Mouse (Mus musculus): ENCODE results near the gene Fkbp1b. TPM values are rescaled to one million over a fixed set of nuclear protein-coding genes. Genes with fewer than 3 reads are reported as not detected.
A peak's percentile ranks its signal among the peaks of the same experiment; 100 is the strongest.

Gene Fkbp1b
- polyA plus RNA-seq, 1 experiment from 2014 or later: 13.2 TPM

GRCm38 (mm10) chr12:4862672-4863071 is 21.3 kb upstream of the Fkbp1b start:
- no peak overlapping the region for H3K27ac ChIP-seq (ENCODE audit: low read length)
- no peak for ATAC-seq (replicated peaks; ENCODE audit: extremely low read depth, insufficient read depth, low FRiP score)
- no peaks in the 10 kb centered on the region for H3K36me3 ChIP-seq (ENCODE audit: control insufficient read depth, insufficient read depth)
- whole genome bisulfite sequencing: 91% methylated on average over 4 of the region's 4 CpGs
- H3K9ac ChIP-seq (ENCODE audit: low read length): no peak overlapping the region
- H3K4me2 ChIP-seq (ENCODE audit: low read depth, low read length): no peak overlapping the region
- H3K4me1 ChIP-seq (ENCODE audit: control insufficient read depth, insufficient read depth, low read length): peaks cover 16% of the 10 kb centered on the region
- H3K9me3 ChIP-seq (replicated peaks; ENCODE audit: control insufficient read depth, low read length): no peaks in the 10 kb centered on the region; the same call in 1 of the 2 replicates
- no peak overlapping the region for H3K4me3 ChIP-seq (ENCODE audit: low read length)
- H3K27me3 ChIP-seq (ENCODE audit: control insufficient read depth, insufficient read depth, low read length): no peaks in the 10 kb centered on the region

- Histone ChIP-seq H3K4me3 (ENCODE audit: low read length) (no peak overlapping the region), H3K27ac (ENCODE audit: low read length) (0 out of 2 replicates have a peak overlapping the region, but pooled peaks have one; percentile 15)
- WGBS: 35% methylated on average over 11 of the region's 11 CpGs
Measured at GRCm38 (mm10) chr12:4859241-4859914, 18.0 kb upstream of the Fkbp1b start.

GRCm38 (mm10) chr12:4856834-4857233 is 15.4 kb upstream of the Fkbp1b start:
- Histone ChIP-seq H3K4me1 (ENCODE audit: control insufficient read depth, insufficient read depth, low read length) (0 out of 2 replicates have a peak, but pooled peaks cover 3% of the 10 kb centered on the region), H3K4me2 (ENCODE audit: low read depth, low read length) (no peak overlapping the region), H3K9ac (ENCODE audit: low read length) (no peak overlapping the region), H3K36me3 (ENCODE audit: control insufficient read depth, insufficient read depth) (peaks cover 14% of the 10 kb centered on the region), H3K27me3 (ENCODE audit: control insufficient read depth, insufficient read depth, low read length) (no peaks in the 10 kb centered on the region), H3K4me3 (ENCODE audit: low read length) (no peak overlapping the region), H3K27ac (ENCODE audit: low read length) (no peak overlapping the region), H3K9me3 (replicated peaks; ENCODE audit: control insufficient read depth, low read length) (no peaks in the 10 kb centered on the region)
- WGBS: 96% methylated on average over 2 of the region's 2 CpGs
- no peak for ATAC-seq (replicated peaks; ENCODE audit: extremely low read depth, insufficient read depth, low FRiP score)

More at GRCm38 (mm10) chr12:4859241-4859914, 18.0 kb upstream of the Fkbp1b start:
- no peaks in the 10 kb centered on the region for H3K27me3 ChIP-seq (ENCODE audit: control insufficient read depth, insufficient read depth, low read length)
- H3K36me3 ChIP-seq (ENCODE audit: control insufficient read depth, insufficient read depth): peaks cover 14% of the 10 kb centered on the region
- H3K4me2 ChIP-seq (ENCODE audit: low read depth, low read length): no peak overlapping the region
- no peak overlapping the region for H3K9ac ChIP-seq (ENCODE audit: low read length)
- H3K9me3 ChIP-seq (replicated peaks; ENCODE audit: control insufficient read depth, low read length): no peaks in the 10 kb centered on the region; the same call in 1 of the 2 replicates
- ATAC-seq (replicated peaks; ENCODE audit: extremely low read depth, insufficient read depth, low FRiP score): peak; percentile 32; the same call in 1 of the 2 replicates
- H3K4me1 ChIP-seq (ENCODE audit: control insufficient read depth, insufficient read depth, low read length): peaks cover 14% of the 10 kb centered on the region

DNA sequence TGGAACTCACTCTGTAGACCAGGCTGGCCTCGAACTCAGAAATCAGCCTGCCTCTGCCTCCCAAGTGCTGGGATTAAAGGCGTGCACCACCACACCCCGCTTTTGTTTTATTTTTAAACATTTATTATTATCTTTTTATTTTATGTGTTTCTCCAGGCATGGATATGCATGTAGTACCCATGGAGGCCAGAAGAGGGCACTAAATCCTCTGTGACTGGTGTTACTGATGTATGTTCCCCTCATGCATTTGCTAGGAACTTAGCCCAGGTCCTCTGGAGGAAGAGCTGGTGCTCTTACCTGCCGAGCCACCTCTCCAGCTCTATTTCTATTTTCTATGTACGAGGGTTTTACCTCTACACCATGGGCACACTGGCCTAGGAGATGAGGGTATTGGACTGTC is 14.8 kb upstream of the Fkbp1b start:
- no peak overlapping the region for H3K27ac ChIP-seq (ENCODE audit: low read length)
- no peak for ATAC-seq (replicated peaks; ENCODE audit: extremely low read depth, insufficient read depth, low FRiP score)
- no peak overlapping the region for H3K4me2 ChIP-seq (ENCODE audit: low read depth, low read length)
- H3K4me1 ChIP-seq (ENCODE audit: control insufficient read depth, insufficient read depth, low read length): 0 out of 2 replicates have a peak, but pooled peaks cover 3% of the 10 kb centered on the region
- H3K4me3 ChIP-seq (ENCODE audit: low read length): no peak overlapping the region
- no peaks in the 10 kb centered on the region for H3K27me3 ChIP-seq (ENCODE audit: control insufficient read depth, insufficient read depth, low read length)
- WGBS: 97% methylated on average over 5 of the region's 5 CpGs
- H3K9me3 ChIP-seq (replicated peaks; ENCODE audit: control insufficient read depth, low read length): no peaks in the 10 kb centered on the region
- H3K9ac ChIP-seq (ENCODE audit: low read length): no peak overlapping the region
- peaks cover 14% of the 10 kb centered on the region for H3K36me3 ChIP-seq (ENCODE audit: control insufficient read depth, insufficient read depth)

DNA sequence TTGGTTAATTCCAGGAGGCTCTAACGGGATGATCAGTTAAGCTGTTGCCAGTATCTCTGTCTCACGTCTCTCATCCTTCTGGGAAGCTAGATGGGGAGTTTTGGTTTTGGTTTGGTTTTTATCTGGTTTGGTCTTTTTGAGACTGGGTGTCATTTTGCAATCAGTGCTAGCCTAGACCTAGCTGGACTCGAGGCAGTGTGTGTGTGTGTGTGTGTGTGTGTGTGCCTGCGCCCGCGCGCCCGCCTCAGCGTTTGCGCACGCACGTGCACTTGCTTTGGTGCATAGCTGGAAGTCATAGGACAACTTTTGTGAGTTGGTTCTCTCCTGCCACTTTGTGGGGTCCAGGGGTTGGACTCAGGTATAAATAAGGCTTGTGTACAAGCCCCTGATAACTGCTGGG is 2.4 kb upstream of the Fkbp1b start:
- Histone ChIP-seq H3K36me3 (ENCODE audit: control insufficient read depth, insufficient read depth) (no peaks in the 10 kb centered on the region), H3K27me3 (ENCODE audit: control insufficient read depth, insufficient read depth, low read length) (no peaks in the 10 kb centered on the region; the same call in 1 of the 2 replicates), H3K4me3 (ENCODE audit: low read length) (peak overlapping the region; percentile 91), H3K9me3 (replicated peaks; ENCODE audit: control insufficient read depth, low read length) (no peaks in the 10 kb centered on the region), H3K4me2 (ENCODE audit: low read depth, low read length) (peak overlapping the region; percentile 88), H3K27ac (ENCODE audit: low read length) (peak overlapping the region; percentile 89), H3K4me1 (ENCODE audit: control insufficient read depth, insufficient read depth, low read length) (peaks cover 16% of the 10 kb centered on the region), H3K9ac (ENCODE audit: low read length) (peak overlapping the region; percentile 84)
- under 1% methylated on average over 12 of the region's 12 CpGs for WGBS
- peak; percentile 59 for ATAC-seq (replicated peaks; ENCODE audit: extremely low read depth, insufficient read depth, low FRiP score)

GRCm38 (mm10) chr12:4842890-4843597 is 1.7 kb upstream of the Fkbp1b start, which contains the start of gene Wdcp:
Gene Wdcp (plus strand): TSS chr12:4843303.
- WGBS: under 1% methylated on average over 30 of the region's 30 CpGs
- H3K4me1 ChIP-seq (ENCODE audit: control insufficient read depth, insufficient read depth, low read length): peaks cover 16% of the 10 kb centered on the region
- no peaks in the 10 kb centered on the region; the same call in 1 of the 2 replicates for H3K27me3 ChIP-seq (ENCODE audit: control insufficient read depth, insufficient read depth, low read length)
- no peaks in the 10 kb centered on the region for H3K9me3 ChIP-seq (replicated peaks; ENCODE audit: control insufficient read depth, low read length)
- ATAC-seq (replicated peaks; ENCODE audit: extremely low read depth, insufficient read depth, low FRiP score): peak; percentile 93
- peak within 1 kb of the TSS; percentile 88 for H3K4me2 ChIP-seq (ENCODE audit: low read depth, low read length)
- no peaks in the 10 kb centered on the region for H3K36me3 ChIP-seq (ENCODE audit: control insufficient read depth, insufficient read depth)
- peak within 1 kb of the TSS; percentile 89 for H3K27ac ChIP-seq (ENCODE audit: low read length)
- peak within 1 kb of the TSS; percentile 84 for H3K9ac ChIP-seq (ENCODE audit: low read length)
- peak within 1 kb of the TSS; percentile 91 for H3K4me3 ChIP-seq (ENCODE audit: low read length)

GRCm38 (mm10) chr12:4842456-4842855 is 1.1 kb upstream of the Fkbp1b start:
- Histone ChIP-seq H3K27ac (ENCODE audit: low read length) (no peak overlapping the region), H3K9ac (ENCODE audit: low read length) (no peak overlapping the region), H3K36me3 (ENCODE audit: control insufficient read depth, insufficient read depth) (no peaks in the 10 kb centered on the region), H3K9me3 (replicated peaks; ENCODE audit: control insufficient read depth, low read length) (no peaks in the 10 kb centered on the region), H3K4me3 (ENCODE audit: low read length) (no peak overlapping the region), H3K27me3 (ENCODE audit: control insufficient read depth, insufficient read depth, low read length) (no peaks in the 10 kb centered on the region; the same call in 1 of the 2 replicates), H3K4me1 (ENCODE audit: control insufficient read depth, insufficient read depth, low read length) (peaks cover 16% of the 10 kb centered on the region), H3K4me2 (ENCODE audit: low read depth, low read length) (no peak overlapping the region; the same call in 1 of the 2 replicates)
- no peak for ATAC-seq (replicated peaks; ENCODE audit: extremely low read depth, insufficient read depth, low FRiP score)
- 92% methylated on average over 8 of the region's 8 CpGs for WGBS

DNA sequence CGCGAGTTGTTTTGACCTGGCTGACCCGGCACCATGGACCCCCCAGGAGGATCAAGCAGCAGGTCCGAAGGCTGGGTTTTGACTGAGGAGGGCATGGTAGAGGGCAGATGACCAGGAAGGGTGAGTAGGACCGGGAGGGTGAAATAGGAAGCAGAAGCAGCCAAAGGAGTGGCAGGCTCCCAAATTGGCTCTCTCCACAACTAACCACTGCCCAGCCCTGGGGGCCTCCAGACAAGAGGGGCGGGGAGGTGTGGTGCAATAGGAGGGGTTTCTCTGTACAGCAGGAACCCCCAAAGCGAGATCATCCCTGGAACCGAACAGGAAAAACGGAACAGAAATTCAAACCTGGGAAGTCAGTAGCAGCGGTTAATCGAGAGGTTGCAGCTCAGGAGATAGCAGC is 650 bp downstream of the Fkbp1b start:
- H3K27ac ChIP-seq (ENCODE audit: low read length): no peak overlapping the region
- no peaks in the 10 kb centered on the region for H3K36me3 ChIP-seq (ENCODE audit: control insufficient read depth, insufficient read depth)
- peaks cover 16% of the 10 kb centered on the region for H3K4me1 ChIP-seq (ENCODE audit: control insufficient read depth, insufficient read depth, low read length)
- no peaks in the 10 kb centered on the region for H3K9me3 ChIP-seq (replicated peaks; ENCODE audit: control insufficient read depth, low read length)
- no peaks in the 10 kb centered on the region; the same call in 1 of the 2 replicates for H3K27me3 ChIP-seq (ENCODE audit: control insufficient read depth, insufficient read depth, low read length)
- 3% methylated on average over 11 of the region's 11 CpGs for WGBS
- H3K4me3 ChIP-seq (ENCODE audit: low read length): peak overlapping the region; percentile 73
- no peak for ATAC-seq (replicated peaks; ENCODE audit: extremely low read depth, insufficient read depth, low FRiP score)
- peak overlapping the region; percentile 76 for H3K9ac ChIP-seq (ENCODE audit: low read length)
- peak overlapping the region; percentile 80 for H3K4me2 ChIP-seq (ENCODE audit: low read depth, low read length)

- ATAC-seq (replicated peaks; ENCODE audit: extremely low read depth, insufficient read depth, low FRiP score): no peak
- Histone ChIP-seq H3K27ac (ENCODE audit: low read length) (no peak overlapping the region), H3K4me1 (ENCODE audit: control insufficient read depth, insufficient read depth, low read length) (peaks cover 16% of the 10 kb centered on the region), H3K4me3 (ENCODE audit: low read length) (no peak overlapping the region), H3K9ac (ENCODE audit: low read length) (no peak overlapping the region), H3K9me3 (replicated peaks; ENCODE audit: control insufficient read depth, low read length) (no peaks in the 10 kb centered on the region), H3K4me2 (ENCODE audit: low read depth, low read length) (peak overlapping the region; percentile 80; the same call in 1 of the 2 replicates), H3K36me3 (ENCODE audit: control insufficient read depth, insufficient read depth) (no peaks in the 10 kb centered on the region), H3K27me3 (ENCODE audit: control insufficient read depth, insufficient read depth, low read length) (no peaks in the 10 kb centered on the region; the same call in 1 of the 2 replicates)
- WGBS: 50% methylated on average over 6 of the region's 6 CpGs
Measured at GRCm38 (mm10) chr12:4840010-4840409, 1.4 kb downstream of the Fkbp1b start.

Data from heart, embryonic 16.5 days (tissue).